Mouse (Mus musculus) cerebellum, adult 9-10 months (tissue): ENCODE results near the gene Il22ra2.

Experiments used
- DNase-seq: peaks from one replicate; pipeline ENCODE4 v3.0.0; 2022

Gene Il22ra2

DNA sequence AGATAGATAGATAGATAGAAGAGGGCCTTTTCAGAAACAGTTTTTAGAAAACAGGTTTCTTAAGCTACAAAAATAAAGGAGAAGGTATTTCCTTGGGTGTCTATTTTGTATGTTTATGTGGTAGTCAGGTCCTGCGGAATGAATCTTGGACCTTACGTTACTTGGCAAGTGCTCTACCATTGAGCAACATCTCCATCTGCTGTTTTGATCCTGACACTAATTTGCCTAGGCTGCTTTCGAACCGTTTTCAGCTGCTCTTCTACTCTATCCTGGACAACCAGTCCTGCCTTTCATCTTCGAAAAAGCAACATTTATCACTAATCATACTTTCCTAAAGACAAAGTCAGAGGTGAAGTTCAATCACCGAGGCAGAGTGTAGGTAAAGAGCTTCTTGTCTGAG lies 18.6 kb upstream of the Il22ra2 start:
- DNase-seq, result no peak

GRCm38 (mm10) chr10:19609125-19609524 lies 12.7 kb upstream of the Il22ra2 start:
- DNase-seq, result no peak

DNA sequence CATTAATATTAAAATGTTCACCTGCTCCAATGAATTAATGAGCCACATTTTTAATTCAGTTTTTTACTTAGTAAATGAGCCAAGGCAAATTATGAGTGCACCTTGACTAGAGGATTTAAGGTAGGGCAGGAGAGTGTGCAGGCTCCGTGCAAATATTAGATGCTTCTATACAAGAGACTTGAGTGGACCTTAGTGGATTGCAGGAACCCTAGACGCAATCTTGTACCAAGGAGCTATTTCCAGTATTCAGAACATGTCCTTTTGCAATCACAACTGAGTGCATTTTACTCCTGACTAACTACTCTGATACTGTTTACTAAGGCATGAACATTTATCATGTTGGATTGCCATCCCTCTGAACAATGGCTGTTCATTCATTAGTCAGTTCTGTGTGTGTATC lies 10.2 kb upstream of the Il22ra2 start:
- DNase-seq, result no peak

- DNase-seq, result no peak
These were observed 8.6 kb upstream of the Il22ra2 start for GRCm38 (mm10) chr10:19613111-19613753.

DNA sequence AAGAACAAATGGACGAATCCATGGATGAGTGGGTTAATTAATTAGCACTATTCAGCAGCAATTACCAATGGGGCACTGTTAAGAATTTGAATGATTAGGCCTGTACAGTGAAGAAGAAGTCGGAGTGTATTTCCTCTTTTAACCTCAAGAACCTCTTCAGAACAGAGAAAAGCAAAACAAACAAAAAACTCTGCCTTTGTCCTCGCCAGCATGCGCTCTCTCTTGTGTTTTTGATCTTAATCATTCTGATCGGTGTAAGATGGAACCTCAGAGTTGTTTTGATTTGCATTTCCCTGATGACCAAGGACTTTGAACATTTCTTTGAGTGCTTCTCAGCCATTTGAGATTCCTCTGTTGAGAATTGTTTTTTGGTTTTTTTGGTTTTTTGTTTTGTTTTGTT lies 2.1 kb upstream of the Il22ra2 start:
- no peak for DNase-seq

- DNase-seq, result no peak
These were observed 2.8 kb downstream of the Il22ra2 start for GRCm38 (mm10) chr10:19624617-19625016.

DNA sequence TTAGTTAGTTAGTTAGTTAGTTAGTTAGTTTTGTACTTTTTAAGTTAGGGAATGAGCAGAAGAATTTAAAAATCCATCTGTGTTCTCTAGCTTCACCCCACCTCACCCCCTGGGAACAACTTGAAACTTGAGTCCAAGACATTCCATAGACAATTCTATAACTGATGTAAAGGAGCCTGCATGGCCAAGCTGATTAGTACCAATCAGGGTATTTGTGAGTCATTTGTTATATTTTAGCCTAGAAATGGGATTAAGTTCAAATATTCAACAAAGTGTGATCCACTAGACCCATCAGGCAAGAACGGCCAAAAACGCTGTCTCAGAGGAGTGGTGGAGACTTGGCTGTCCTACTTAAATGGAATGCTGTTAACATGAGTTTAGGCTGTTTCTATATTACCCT lies 5.5 kb downstream of the Il22ra2 start:
- no peak for DNase-seq

GRCm38 (mm10) chr10:19627748-19628147 lies 6.0 kb downstream of the Il22ra2 start:
- no peak for DNase-seq

GRCm38 (mm10) chr10:19631616-19632195 lies 9.9 kb downstream of the Il22ra2 start:
- no peak for DNase-seq

DNA sequence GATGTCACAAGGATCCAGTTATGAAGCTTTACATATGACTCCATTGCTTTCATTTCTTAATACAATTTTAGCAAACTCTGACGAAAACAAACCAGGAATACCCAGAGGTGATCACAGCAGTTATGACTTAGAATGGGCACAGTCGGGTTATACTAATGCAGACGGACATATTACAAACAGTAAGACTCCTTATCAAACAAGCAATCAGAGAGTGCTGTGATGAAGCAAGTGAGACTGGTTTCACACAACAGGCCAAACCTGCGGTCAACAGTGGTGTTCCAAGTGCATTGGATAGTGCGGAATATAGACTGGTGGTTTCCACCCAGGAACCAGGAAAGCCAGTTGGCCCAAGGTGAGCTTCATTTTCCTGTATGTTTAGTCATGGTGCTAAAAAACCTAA lies 17.1 kb downstream of the Il22ra2 start:
- DNase-seq, result no peak

GRCm38 (mm10) chr10:19639630-19640029 lies 17.8 kb downstream of the Il22ra2 start:
- DNase-seq, result no peak

- no peak for DNase-seq
These were observed 23.3 kb downstream of the Il22ra2 start for GRCm38 (mm10) chr10:19645119-19645518.

DNA sequence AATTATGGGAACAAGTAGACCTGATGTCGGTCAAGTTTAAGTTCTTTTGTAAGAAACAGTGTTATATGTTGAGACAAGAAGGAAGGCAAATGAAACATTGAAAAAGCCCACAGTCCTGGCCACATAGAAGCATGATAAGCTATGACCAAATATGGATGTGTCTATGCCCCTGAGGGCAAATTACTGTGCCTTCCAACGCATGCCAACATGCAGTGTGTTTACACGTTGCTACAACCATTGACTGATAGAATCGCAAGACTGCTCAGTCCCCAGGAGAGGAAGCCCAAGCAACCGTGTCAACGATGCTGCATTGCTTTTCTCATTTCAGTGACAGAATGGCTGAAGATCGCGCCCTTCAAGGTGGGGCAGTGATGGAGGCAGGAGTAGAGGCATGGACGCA lies 35.6 kb downstream of the Il22ra2 start:
- DNase-seq, result no peak

DNA sequence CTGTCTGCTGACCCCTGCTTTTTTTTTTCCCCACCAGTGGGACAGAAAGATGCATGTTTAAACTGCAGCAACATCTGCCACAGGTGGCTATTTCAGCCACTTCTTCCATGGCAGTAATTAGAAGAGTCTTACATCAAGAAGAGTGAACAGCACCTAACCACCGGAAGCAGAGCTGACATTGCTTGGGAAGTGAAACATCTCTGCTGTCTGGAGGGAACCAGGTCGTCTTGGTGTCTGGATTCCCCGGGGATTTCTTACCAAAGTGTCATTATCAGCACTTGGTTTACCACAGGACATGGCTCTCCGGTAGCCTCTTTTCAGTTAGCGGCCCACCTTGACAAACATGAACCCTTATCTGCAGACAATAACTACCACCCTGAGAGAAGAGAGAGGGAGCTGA lies 38.2 kb downstream of the Il22ra2 start:
- DNase-seq, result no peak

GRCm38 (mm10) chr10:19668973-19669372 lies 47.2 kb downstream of the Il22ra2 start:
- DNase-seq, result no peak

GRCm38 (mm10) chr10:19672015-19672414 lies 50.2 kb downstream of the Il22ra2 start:
- DNase-seq, result no peak

GRCm38 (mm10) chr10:19673146-19673545 lies 51.3 kb downstream of the Il22ra2 start:
- no peak for DNase-seq
